Mouse (Mus musculus) forelimb bud, embryonic 11.5 days (tissue): ENCODE measurements at regions not wholly inside any gene's neighbourhood (a gene's known extent, or its start where the extent isn't known, plus 50 kb on each side); places are given as distances from the start of the nearest gene placed in this dataset.
"Not testable (repeated sequence)": the region's sequence is repeated elsewhere in the genome, so short reads cannot be mapped to it uniquely, and the experiment has no call there.

Experiments used
- DNase-seq: peaks from one replicate; pipeline ENCODE4 v3.0.0-alpha.2; 2012; ENCODE audit warnings: low read depth, low spot score

GRCm38 (mm10) chr8:116046859-116047258, 339.3 kb upstream of the Maf start:
- DNase-seq: no peak

GRCm38 (mm10) chr8:116045526-116045925, 337.9 kb upstream of the Maf start:
- DNase-seq: no peak

- DNase-seq: no peak
These were observed 335.8 kb upstream of the Maf start for GRCm38 (mm10) chr8:116043381-116043780.

- no peak for DNase-seq
These were observed 323.4 kb upstream of the Maf start for GRCm38 (mm10) chr8:116030966-116031365.

GRCm38 (mm10) chr8:116025321-116025720, 317.7 kb upstream of the Maf start:
- DNase-seq: no peak

- DNase-seq: no peak
These were observed 317.2 kb upstream of the Maf start for GRCm38 (mm10) chr8:116024811-116025210.

- DNase-seq: no peak
These were observed 314.1 kb upstream of the Maf start for GRCm38 (mm10) chr8:116021691-116022090.

GRCm38 (mm10) chr8:115995320-115995719, 287.7 kb upstream of the Maf start:
- DNase-seq: no peak

GRCm38 (mm10) chr8:115991989-115992388, 284.4 kb upstream of the Maf start:
- no peak for DNase-seq

- DNase-seq: no peak
These were observed 275.8 kb upstream of the Maf start for GRCm38 (mm10) chr8:115983397-115983796.

- no peak for DNase-seq
These were observed 274.7 kb upstream of the Maf start for GRCm38 (mm10) chr8:115982326-115982725.

GRCm38 (mm10) chr8:115981426-115981825, 273.8 kb upstream of the Maf start:
- no peak for DNase-seq

- DNase-seq: no peak
These were observed 273.0 kb upstream of the Maf start for GRCm38 (mm10) chr8:115980616-115981015.

GRCm38 (mm10) chr8:115977152-115977551, 269.6 kb upstream of the Maf start:
- DNase-seq: peak; percentile 38

GRCm38 (mm10) chr8:115974706-115975105, 267.1 kb upstream of the Maf start:
- no peak for DNase-seq

- DNase-seq: not testable (repeated sequence)
These were observed 263.8 kb upstream of the Maf start for GRCm38 (mm10) chr8:115971351-115971750.

- DNase-seq: no peak
These were observed 260.5 kb upstream of the Maf start for GRCm38 (mm10) chr8:115968121-115968520.

GRCm38 (mm10) chr8:115965981-115966380, 258.4 kb upstream of the Maf start:
- DNase-seq: no peak

GRCm38 (mm10) chr8:115955371-115955770, 247.8 kb upstream of the Maf start:
- no peak for DNase-seq

- DNase-seq: no peak
These were observed 246.3 kb upstream of the Maf start for GRCm38 (mm10) chr8:115953783-115954470.

- no peak for DNase-seq
These were observed 244.9 kb upstream of the Maf start for GRCm38 (mm10) chr8:115952496-115952895.

GRCm38 (mm10) chr8:115948916-115949315, 241.3 kb upstream of the Maf start:
- DNase-seq: no peak

- DNase-seq: no peak
These were observed 240.4 kb upstream of the Maf start for GRCm38 (mm10) chr8:115948036-115948435.
